Mouse (Mus musculus) kidney, adult 18-20 months (tissue): ENCODE results near the gene Asl.

Source experiments
- DNase-seq: peaks from one replicate; pipeline ENCODE4 v3.0.0; 2021

The Asl gene

GRCm38 (mm10) chr5:130002301-130003146, 26.5 kb downstream of the Asl start, which contains the start of gene Gusb:
Gene Gusb (minus strand): TSS chr5:130003049.
- peak; percentile 85 for DNase-seq

- no peak for DNase-seq
These were observed 27.6 kb downstream of the Asl start for GRCm38 (mm10) chr5:130001356-130001987.

- DNase-seq: no peak
These were observed 28.3 kb downstream of the Asl start for GRCm38 (mm10) chr5:130000735-130001134.

GRCm38 (mm10) chr5:129999097-129999496, 29.9 kb downstream of the Asl start:
- DNase-seq: peak; percentile 75

GRCm38 (mm10) chr5:129997700-129998099, 31.3 kb downstream of the Asl start:
- no peak for DNase-seq

- no peak for DNase-seq
These were observed 34.1 kb downstream of the Asl start for GRCm38 (mm10) chr5:129994989-129995388.

- no peak for DNase-seq
These were observed 35.7 kb downstream of the Asl start for GRCm38 (mm10) chr5:129993374-129993773.

GRCm38 (mm10) chr5:129991898-129992297, 37.1 kb downstream of the Asl start:
- DNase-seq: no peak

GRCm38 (mm10) chr5:129989376-129989775, 39.7 kb downstream of the Asl start:
- DNase-seq: no peak

GRCm38 (mm10) chr5:129980216-129980615, 48.8 kb downstream of the Asl start:
- no peak for DNase-seq

GRCm38 (mm10) chr5:129978608-129979007, 50.4 kb downstream of the Asl start:
- DNase-seq: no peak

- no peak for DNase-seq
These were observed 51.3 kb downstream of the Asl start for GRCm38 (mm10) chr5:129977768-129978167.

- DNase-seq: no peak
These were observed 54.2 kb downstream of the Asl start for GRCm38 (mm10) chr5:129974866-129975311.

- no peak for DNase-seq
These were observed 54.7 kb downstream of the Asl start for GRCm38 (mm10) chr5:129974354-129974753.

- no peak for DNase-seq
These were observed 57.6 kb downstream of the Asl start for GRCm38 (mm10) chr5:129971491-129971890.

GRCm38 (mm10) chr5:129968417-129968816, 60.6 kb downstream of the Asl start:
- no peak for DNase-seq

GRCm38 (mm10) chr5:129966448-129966847, 62.6 kb downstream of the Asl start:
- DNase-seq: no peak

- no peak for DNase-seq
These were observed 65.8 kb downstream of the Asl start for GRCm38 (mm10) chr5:129963224-129963623.
